Mouse (Mus musculus): ENCODE results near the gene Plekhb1.

The Plekhb1 gene

GRCm38 (mm10) chr7:100658093-100658578, 4.1 kb downstream of the Plekhb1 start:
- DNase-seq (ENCODE audit: low spot score in 2 of 2), result no peak

GRCm38 (mm10) chr7:100656739-100657138, 5.5 kb downstream of the Plekhb1 start:
- no peak for DNase-seq (ENCODE audit: low spot score in 2 of 2)

- no peak for DNase-seq (ENCODE audit: low spot score in 2 of 2)
Observed at GRCm38 (mm10) chr7:100654441-100654840, 7.8 kb downstream of the Plekhb1 start.

- no peak for DNase-seq (ENCODE audit: low spot score in 2 of 2)
Observed at GRCm38 (mm10) chr7:100653480-100654266, 8.5 kb downstream of the Plekhb1 start.

- DNase-seq (ENCODE audit: low spot score in 2 of 2), result no peak
Observed at GRCm38 (mm10) chr7:100651011-100651410, 11.2 kb downstream of the Plekhb1 start.

GRCm38 (mm10) chr7:100650421-100650820, 11.8 kb downstream of the Plekhb1 start:
- DNase-seq (ENCODE audit: low spot score in 2 of 2), result no peak

- no peak for DNase-seq (ENCODE audit: low spot score in 2 of 2)
Observed at GRCm38 (mm10) chr7:100649826-100650225, 12.4 kb downstream of the Plekhb1 start.

- no peak for DNase-seq (ENCODE audit: low spot score in 2 of 2)
Observed at GRCm38 (mm10) chr7:100649095-100649494, 13.1 kb downstream of the Plekhb1 start.

- DNase-seq (ENCODE audit: low spot score in 2 of 2), result peak in 1 of 2 experiments; percentile 39
Observed at GRCm38 (mm10) chr7:100645147-100645546, 17.1 kb downstream of the Plekhb1 start.

- no peak for DNase-seq (ENCODE audit: low spot score in 2 of 2)
Observed at GRCm38 (mm10) chr7:100642413-100642812, 19.8 kb downstream of the Plekhb1 start.

- peak in 1 of 2 experiments; percentile 23 for DNase-seq (ENCODE audit: low spot score in 2 of 2)
Observed at GRCm38 (mm10) chr7:100637657-100638056, 24.6 kb downstream of the Plekhb1 start.

- no peak for DNase-seq (ENCODE audit: low spot score in 2 of 2)
Observed at GRCm38 (mm10) chr7:100624538-100624937, 37.7 kb downstream of the Plekhb1 start.

GRCm38 (mm10) chr7:100622277-100622676, 39.9 kb downstream of the Plekhb1 start:
- DNase-seq (ENCODE audit: low spot score in 2 of 2), result no peak

GRCm38 (mm10) chr7:100616121-100616857, 45.9 kb downstream of the Plekhb1 start:
- DNase-seq (ENCODE audit: low spot score in 2 of 2), result no peak

GRCm38 (mm10) chr7:100608910-100609309, 53.3 kb downstream of the Plekhb1 start:
- no peak for DNase-seq (ENCODE audit: low spot score in 2 of 2)

- no peak for DNase-seq (ENCODE audit: low spot score in 2 of 2)
Observed at GRCm38 (mm10) chr7:100608130-100608741, 54.0 kb downstream of the Plekhb1 start, which contains the start of gene Mrpl48. Gene Mrpl48 (minus strand): TSS chr7:100608301.

- peak; percentile 91 to 93 for DNase-seq (ENCODE audit: low spot score in 2 of 2)
Observed at GRCm38 (mm10) chr7:100607214-100608129, 54.7 kb downstream of the Plekhb1 start, which contains the start of gene Rab6a. Gene Rab6a (plus strand): TSS chr7:100607410.

GRCm38 (mm10) chr7:100600211-100600610, 62.0 kb downstream of the Plekhb1 start:
- no peak for DNase-seq (ENCODE audit: low spot score in 2 of 2)

- DNase-seq (ENCODE audit: low spot score in 2 of 2), result no peak
Observed at GRCm38 (mm10) chr7:100593349-100593748, 68.9 kb downstream of the Plekhb1 start.
